Mouse (Mus musculus) right cerebral cortex, adult 2 months (tissue): ENCODE data around the gene Tubd1.

Experiments used
- DNase-seq, 2 experiments: peaks; one replicate each; pipeline ENCODE4 v3.0.0; 2021 to 2022; ENCODE audit warnings: low spot score in 2 of 2

Gene Tubd1

DNA sequence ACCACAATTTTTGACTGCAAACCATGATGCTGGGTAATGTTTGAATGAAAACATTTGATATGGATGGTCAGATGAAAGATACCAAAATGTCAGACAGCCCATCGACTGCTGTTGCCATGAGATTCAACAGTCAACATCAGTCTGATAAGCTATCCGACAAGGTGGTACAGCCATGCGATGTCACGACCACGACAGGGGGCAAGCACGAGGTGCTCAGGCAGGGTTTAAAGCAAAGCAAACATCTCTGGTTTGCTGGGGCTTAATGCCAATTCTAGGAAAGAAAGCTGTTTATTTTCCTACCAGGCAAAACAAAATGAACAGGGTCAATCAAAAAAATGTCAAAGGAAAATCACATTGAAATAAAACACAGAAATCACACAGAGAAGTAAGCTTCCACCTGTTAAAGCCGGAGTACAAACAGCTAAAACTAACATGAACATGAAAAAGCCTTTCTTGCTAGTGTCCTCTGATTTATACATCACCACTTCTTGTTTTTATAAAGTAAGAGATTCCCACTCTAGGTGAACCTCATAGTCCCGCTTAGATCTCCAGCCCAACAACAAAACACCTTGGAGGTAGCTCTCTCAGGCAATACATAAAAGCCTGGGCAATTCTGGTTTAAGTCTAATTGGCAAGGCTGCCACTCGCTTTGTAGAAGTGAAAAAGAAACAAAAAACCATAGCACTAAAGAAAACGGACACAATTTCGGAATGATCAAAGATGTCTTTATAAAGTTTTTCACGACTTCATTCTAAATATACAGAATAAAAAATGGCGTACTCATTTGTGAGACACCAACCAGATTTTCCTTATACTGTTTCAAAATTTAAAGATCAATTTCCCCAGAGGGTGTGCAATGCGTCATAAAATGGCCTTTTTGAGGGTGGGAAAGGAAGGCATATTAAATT is 39.5 kb downstream of the Tubd1 start:
- no peak for DNase-seq

DNA sequence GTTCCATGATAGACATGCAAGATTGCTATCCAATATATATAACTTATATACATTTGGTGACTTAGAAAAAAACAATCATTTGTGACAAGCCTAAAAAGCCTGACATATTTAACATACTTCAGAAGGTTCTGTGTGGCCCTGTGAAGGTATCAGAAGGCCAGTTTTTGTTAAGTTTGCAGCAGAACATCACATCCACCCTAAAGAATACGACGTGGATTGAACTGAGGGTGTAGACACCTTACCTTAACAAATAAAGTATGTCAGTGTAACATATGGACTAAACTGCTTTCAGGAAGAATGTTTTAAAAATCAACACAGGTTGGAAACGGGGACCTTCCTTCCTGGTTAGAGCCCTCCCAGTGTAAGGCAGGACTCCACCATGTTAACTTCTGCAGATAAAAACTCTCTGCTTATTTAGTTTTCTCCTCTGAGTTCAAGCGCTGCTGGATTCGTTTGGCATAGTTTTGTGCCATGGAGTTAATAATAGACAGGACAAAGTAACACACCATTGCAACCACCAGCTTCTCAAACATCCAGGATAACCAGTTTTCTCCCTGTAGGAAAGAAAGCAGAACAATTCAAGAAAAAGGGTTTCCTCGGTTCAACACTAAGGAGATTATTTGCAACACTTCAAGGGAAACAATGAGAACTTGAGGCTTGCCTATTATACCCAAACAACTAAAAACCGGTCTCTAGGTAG is 40.3 kb downstream of the Tubd1 start:
- DNase-seq: no peak

DNA sequence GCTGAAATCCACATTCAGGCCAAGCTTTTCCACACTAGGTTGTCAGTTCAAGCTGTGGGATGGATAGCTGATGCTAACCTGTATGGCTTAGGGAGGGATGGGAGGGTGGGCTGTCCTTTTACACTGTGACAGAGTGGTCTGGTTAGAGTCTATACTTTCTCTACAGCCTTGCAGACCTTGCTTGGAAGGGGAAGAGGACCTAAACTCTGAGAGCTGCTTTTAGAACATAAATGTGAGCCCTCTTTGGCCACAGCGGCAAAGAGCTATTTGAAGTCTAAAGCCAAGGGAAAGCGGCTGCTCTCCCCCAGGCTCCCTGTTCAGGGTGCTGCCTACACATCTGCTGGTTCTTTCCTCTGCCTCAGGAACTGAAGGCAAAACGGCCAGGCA is 40.8 kb downstream of the Tubd1 start:
- no peak for DNase-seq

DNA sequence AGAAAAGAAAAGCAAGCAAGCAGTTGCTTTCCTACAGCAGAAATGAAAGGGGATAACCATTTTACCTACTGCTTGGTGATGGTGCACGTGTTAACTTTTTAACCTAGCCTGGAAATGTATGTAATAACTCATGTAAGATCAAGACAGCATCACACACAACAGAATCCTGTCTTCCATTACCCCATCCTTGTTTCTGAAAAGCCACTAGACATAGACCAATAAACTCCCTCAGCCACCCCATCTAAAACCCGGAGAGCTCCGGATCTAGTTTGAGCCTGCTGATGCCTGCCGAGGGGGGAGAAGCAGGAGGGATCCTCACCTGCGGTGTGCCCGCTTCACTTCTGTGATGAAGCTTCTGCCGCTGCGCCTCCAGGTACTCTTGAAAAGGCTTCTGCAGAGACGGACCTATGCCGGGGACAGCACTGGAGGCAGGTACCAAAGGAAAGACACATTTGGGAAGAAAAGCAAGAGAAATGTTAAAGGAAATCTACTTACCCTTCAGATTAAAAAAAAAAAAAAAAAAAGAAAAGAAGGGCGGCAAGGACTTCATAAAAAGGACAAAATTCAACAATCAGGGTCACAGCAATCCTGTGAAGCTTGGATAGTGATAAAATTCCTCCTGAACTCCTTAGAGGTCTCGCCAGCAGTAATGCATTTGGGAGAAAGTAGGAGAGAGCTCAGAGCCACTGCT is 41.5 kb downstream of the Tubd1 start:
- no peak for DNase-seq

DNA sequence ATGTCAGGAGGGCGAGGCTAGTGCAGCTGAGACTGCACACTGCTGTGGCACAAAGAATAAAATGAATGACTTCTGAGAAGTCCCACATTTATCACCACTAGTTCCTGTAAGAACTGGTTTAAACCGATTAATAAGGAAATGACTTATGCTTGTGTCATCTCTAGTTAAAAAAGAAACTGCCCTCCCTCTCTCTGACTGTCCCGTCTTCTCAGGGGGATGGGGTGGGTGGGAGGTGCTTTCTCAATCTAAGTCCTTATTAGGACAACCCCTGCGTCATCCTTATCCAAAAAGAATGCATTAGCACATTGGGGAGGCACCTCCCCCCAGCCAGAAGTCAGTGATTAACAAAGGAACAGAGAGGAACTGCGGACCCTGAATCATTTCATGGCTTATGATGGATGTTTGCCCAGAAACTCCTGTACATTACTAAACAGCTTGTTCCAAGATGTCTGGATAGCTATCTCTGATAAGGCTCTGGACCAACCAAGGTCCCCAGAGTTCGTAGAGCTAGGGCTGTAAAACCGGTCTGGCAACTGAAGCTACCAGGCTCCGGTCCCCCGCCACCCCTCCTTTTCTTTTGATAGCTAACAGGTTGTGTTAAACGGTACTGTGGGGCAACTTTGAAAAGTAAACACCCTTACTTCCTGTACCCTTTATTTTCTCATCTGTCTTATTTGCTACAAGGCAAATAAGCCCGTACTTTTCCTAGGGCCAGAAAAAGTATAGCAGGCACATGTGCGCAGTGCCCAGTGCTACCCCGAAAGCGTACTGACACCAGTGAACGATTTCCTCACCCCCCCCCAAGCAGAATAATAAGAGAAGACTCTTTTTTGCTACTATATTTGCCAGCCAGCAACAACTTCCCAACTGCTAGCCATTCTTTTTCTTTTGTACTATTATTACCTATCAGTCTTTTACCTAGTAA is 42.3 kb downstream of the Tubd1 start:
- DNase-seq: no peak

DNA sequence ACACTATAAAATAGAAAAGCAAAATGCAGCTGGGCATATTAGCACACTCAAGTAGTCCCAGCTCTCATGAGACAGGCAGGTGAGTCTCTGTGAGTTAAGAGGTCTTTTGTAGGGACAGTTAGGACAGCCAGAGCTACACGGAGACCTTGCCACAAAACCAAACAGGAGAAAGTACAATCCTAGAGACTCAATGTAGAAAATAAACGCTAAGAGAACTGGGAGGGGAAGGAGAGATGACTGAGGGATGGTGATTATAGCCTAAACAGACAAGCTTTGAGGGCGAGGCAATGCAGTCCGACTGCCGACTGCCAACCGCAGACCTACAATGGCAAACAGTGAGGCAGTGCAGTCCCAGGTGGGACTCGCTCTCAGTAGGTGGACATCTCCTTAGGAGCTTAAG is 43.0 kb downstream of the Tubd1 start:
- DNase-seq: no peak

DNA sequence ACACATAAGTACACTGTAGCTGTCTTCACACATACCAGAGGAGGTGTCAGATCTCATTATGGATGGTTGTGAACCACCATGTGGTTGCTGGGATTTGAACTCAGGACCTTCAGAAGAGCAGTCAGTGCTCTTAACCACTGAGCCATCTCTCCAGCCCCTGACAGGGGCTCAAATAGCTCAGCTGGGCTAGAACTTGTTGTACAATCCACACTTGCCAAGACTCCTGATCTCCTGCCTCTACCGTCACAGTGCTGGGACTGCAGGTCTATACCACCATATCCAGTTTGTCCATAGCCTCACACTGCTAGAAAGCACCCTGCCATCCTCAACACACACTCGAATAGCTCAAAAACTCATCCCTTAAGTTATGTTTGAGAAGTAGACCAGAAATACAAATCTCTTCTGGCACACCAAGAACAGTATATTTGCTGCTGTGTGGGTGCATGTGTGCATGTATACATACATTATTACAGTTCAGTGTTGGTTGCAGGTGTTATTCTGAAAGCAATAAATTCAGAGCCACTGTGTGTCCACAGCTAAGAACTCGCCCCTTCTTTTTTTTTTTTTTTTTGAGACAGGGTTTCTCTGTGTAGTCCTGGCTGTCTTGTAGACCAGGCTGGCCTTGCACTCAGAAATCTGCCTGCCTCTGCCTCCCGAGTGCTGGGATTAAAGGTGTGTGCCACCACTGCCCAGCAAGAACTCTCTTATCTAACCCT is 44.0 kb downstream of the Tubd1 start:
- no peak for DNase-seq

GRCm38 (mm10) chr11:86590066-86590465 is 45.3 kb downstream of the Tubd1 start:
- DNase-seq: no peak

GRCm38 (mm10) chr11:86590579-86590978 is 45.8 kb downstream of the Tubd1 start:
- DNase-seq: peak in 1 of 2 experiments; percentile 50

GRCm38 (mm10) chr11:86591301-86591845 is 46.6 kb downstream of the Tubd1 start:
- no peak for DNase-seq

DNA sequence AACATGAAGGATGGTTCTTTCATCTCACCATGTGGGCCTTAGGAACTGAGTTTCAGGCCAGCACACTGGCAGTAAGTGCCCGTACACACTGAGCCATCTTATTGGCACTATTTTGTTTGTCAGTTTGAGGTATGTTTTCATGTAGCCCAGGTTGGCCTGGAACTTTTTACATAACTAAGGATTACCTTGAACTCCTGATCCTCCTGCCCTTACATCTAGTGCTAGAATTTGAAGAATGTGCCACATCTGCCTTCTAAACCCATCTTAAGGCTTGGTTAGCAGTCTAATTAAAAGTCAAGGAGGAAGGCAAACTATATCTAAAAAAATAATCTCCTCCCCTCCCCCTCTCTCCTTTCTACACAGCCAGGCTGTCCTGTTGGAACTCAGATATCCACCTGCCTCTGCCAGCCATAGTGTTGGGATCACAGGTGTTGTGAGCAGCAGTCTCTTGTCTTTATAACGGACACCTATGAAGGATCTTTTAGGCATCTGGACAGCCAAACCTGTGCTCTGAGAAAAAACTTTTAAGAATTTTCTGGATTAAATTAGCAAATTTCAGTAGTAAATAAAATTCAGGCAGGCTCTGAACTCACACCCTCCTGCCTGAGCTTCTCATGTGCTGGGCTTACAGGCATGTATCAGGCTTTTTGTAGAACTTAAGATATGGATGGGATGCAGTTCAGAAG is 47.3 kb downstream of the Tubd1 start:
- no peak for DNase-seq

GRCm38 (mm10) chr11:86592993-86593392 is 48.2 kb downstream of the Tubd1 start:
- DNase-seq: no peak

DNA sequence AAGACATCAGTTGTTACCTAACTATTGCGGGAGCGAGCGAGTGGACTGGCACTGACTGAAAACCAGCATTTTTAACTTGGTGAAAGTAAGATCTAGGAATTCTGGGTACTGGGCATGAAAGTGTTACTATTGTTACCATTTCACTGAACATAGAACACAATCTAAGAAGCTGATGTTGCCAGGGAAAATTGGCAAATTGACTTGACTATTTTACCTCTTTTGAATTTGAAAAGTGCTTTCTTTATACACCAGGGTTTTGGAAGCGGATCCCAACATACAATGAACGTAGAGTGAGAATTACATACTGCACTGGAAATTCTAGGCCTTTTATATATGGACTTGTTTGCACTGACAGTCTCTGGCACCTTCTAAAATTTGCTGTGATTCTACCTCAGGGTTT is 48.7 kb downstream of the Tubd1 start:
- no peak for DNase-seq

DNA sequence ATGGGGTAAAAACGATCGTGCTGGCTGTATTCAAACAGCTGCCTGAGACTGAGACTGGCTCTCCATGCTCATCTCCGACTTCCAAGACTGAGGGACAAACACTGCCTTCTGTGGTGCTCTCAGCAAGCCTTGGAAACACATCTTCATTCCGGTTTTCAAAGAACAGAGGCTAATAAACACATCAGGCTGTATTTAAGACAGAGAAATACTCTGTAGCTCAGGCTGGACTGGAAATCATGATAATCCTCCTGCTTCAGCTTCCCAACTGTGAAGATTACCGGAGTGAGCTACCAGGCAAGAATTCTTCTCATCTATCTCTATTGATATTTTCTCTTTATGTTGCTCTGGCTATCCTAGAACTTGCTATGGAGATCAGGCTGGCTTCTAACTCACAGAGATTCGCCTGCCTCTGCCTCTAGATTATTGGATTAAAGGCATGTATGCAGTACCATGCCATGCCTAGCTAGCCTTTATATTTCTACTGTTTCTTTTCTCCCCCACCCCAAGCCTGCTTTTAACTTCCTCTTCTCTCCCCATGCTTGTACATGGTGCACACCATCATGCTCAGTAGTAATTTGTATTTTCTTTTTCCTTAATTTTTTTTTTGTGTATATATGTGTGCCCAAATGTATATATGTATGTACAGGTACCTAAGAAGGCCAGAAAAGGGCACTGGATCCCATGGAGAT is 49.5 kb downstream of the Tubd1 start:
- no peak for DNase-seq

- DNase-seq: no peak
Measured at GRCm38 (mm10) chr11:86595366-86595765, 50.6 kb downstream of the Tubd1 start.

DNA sequence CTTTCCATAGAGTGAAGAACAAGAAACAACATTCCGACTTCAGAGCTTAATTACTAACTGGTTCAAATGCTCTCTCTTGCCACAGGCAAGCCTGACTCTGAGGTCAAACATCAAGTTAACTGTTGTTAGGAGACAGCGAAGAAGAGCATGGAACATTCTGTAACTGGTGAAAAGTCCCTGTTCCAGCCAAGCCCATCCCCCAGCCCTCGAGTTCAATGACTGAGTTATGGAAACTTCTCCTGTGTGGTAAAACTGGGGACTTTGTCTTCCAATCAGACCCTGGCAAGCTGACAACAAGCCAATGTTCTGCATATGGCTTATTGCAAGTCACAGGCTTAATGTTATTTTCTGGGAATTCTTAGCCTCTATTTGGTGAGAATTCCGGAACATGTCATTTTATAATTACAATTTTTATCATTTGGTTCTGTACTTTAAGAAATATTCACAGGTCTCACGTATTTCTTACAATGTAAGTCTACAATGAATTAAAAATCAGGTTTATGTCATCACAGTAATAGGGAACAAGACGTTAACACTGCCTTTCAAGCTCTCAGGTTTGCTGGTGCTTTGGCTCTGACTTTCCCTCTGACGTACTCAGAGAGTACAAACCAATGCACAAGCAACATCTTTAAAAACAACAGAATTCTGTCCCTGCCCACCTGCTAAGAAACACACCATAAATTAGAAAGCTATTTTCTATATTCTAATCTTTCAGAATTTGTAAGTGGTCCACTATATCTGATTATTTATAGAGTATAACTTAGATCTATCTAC is 51.6 kb downstream of the Tubd1 start:
- no peak for DNase-seq

GRCm38 (mm10) chr11:86596976-86597375 is 52.2 kb downstream of the Tubd1 start:
- DNase-seq: no peak

DNA sequence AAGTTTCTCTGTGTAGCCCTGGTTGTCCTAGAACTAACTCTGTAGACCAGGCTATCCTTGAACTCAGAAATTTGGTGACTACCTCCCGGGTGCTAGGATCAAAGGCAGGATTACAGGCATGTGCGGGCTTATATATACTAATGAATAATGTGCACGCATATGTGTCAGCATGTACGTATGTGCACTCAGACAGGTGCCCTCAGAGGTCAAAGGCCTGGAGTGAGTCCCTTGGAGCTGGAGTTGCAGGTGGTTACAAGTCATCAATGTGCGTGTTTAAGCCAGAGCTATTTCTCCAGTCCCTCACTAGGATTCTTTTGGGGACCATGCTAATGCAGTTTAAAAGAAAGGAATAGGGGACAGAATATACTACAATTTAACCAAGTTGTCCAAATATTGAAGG is 53.4 kb downstream of the Tubd1 start:
- no peak for DNase-seq

DNA sequence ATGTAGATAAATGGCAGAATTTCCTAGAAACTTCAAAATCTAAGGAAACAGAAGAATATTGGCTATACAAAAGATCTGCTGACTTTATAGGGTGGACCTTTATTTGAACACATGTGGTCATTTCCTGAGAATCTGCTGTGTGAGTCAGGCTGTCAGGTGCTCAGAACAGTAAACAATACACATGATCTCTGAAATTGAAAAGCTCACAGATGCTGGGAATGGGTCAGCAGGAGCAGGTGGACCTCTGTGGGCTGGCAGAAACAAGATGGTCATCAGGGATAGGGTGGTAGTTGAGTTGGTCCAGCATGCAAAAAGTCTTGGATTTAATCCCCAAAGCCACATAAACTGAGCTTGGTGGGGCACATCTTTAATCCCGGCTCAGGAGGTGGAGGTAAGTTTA is 53.8 kb downstream of the Tubd1 start:
- DNase-seq: no peak
